Mouse (Mus musculus) forebrain, embryonic 14.5 days (tissue): Measurements from ENCODE around the gene Pole4. TPM values are rescaled to one million over a fixed set of nuclear protein-coding genes. Genes with fewer than 3 reads are reported as not detected.

ENCODE experiments used
- ATAC-seq: fragments of 200-750 bp; cut with Nextera tagmentation; 2 replicates; pipeline ENCODE4 v1.8.0; 2017; ENCODE audit warnings: mild to moderate bottlenecking, moderate library complexity
- DNase-seq: peaks from one replicate; pipeline ENCODE4 v3.0.0-alpha.2; 2015; ENCODE audit warnings: low spot score
- H3K27ac ChIP-seq: fragments of 300-500 bp; sonication (generic); 2 replicates; pipeline ENCODE4 v1.5.1; 2014; ENCODE audit warnings: low read depth, mild to moderate bottlenecking, control low read depth, low read length, moderate library complexity
- H3K27me3 ChIP-seq: fragments of 300-500 bp; sonication (generic); replicated peaks from 2 replicates; pipeline ENCODE4 v1.6.1; 2014; ENCODE audit warnings: low read length, control low read depth, mixed read lengths; ENCODE audit not compliant: control insufficient read depth, insufficient read depth
- H3K36me3 ChIP-seq: fragments of 300-500 bp; sonication (generic); 2 replicates; pipeline ENCODE4 v1.6.1; 2014; ENCODE audit warnings: low read length, control low read depth; ENCODE audit not compliant: control insufficient read depth, insufficient read depth
- H3K4me1 ChIP-seq: fragments of 300-500 bp; sonication (generic); 2 replicates; pipeline ENCODE4 v1.6.1; 2014; ENCODE audit warnings: antibody characterized with exemption, low read length, control low read depth; ENCODE audit not compliant: control insufficient read depth, insufficient read depth
- H3K4me2 ChIP-seq: fragments of 300-500 bp; sonication (generic); 2 replicates; pipeline ENCODE4 v1.6.1; 2014; ENCODE audit warnings: mild to moderate bottlenecking, control low read depth, low read length
- H3K4me3 ChIP-seq: fragments of 300-500 bp; sonication (generic); 2 replicates; pipeline ENCODE4 v1.5.1; 2014; ENCODE audit warnings: low read depth, low read length, control low read depth
- H3K9ac ChIP-seq: fragments of 300-500 bp; sonication (generic); 2 replicates; pipeline ENCODE4 v1.6.1; 2014; ENCODE audit warnings: mild to moderate bottlenecking, low read length, control low read depth, moderate library complexity
- H3K9me3 ChIP-seq: fragments of 300-500 bp; sonication (generic); replicated peaks from 2 replicates; pipeline ENCODE4 v1.6.1; 2016; ENCODE audit warnings: low read length, control low read depth, mixed read lengths; ENCODE audit not compliant: control insufficient read depth
- WGBS: fragments of 180-500 bp; shearing (Covaris S2); extraction: QIAGEN DNeasy Blood & Tissue Kit; methylation state at CpG from one replicate; pipeline ENCODE4 v1.1.7; 2014; 5-methylcytosine and 5-hydroxymethylcytosine counted together
- polyA plus RNA-seq: library from polyadenylated mRNA; unstranded; fragments of >200 nt; fragmentation: Nextera tagmentation; extraction: Ambion mirVana; gene quantifications from 2 replicates; pipeline ENCODE4 v1.2.1, GENCODE M21; 2014

The Pole4 gene
- polyA plus RNA-seq, 1 experiment from 2014 or later: 126 TPM

GRCm38 (mm10) chr6:82613201-82613600 is 92.0 kb downstream of the Pole4 start:
- Histone ChIP-seq H3K27ac (no peak overlapping the region), H3K4me1 (no peaks in the 10 kb centered on the region), H3K36me3 (no peaks in the 10 kb centered on the region), H3K4me2 (no peak overlapping the region), H3K4me3 (no peak overlapping the region), H3K27me3 (no peaks in the 10 kb centered on the region), H3K9me3 (no peaks in the 10 kb centered on the region), H3K9ac (no peak overlapping the region)
- DNase-seq (no peak), ATAC-seq (no peak)
- 24% methylated on average over 4 of the region's 4 CpGs for WGBS

GRCm38 (mm10) chr6:82611049-82611448 is 94.1 kb downstream of the Pole4 start:
- H3K4me3 ChIP-seq: no peak overlapping the region
- no peak overlapping the region for H3K27ac ChIP-seq
- no peak overlapping the region for H3K4me2 ChIP-seq
- no peaks in the 10 kb centered on the region for H3K9me3 ChIP-seq
- DNase-seq (no peak), ATAC-seq (no peak)
- H3K9ac ChIP-seq: no peak overlapping the region
- 82% methylated on average over 9 of the region's 9 CpGs for WGBS
- no peaks in the 10 kb centered on the region for H3K36me3 ChIP-seq
- no peaks in the 10 kb centered on the region for H3K4me1 ChIP-seq
- H3K27me3 ChIP-seq: no peaks in the 10 kb centered on the region

GRCm38 (mm10) chr6:82609339-82609926 is 95.7 kb downstream of the Pole4 start:
- H3K27me3 ChIP-seq: no peaks in the 10 kb centered on the region
- H3K9ac ChIP-seq: no peak overlapping the region
- no peak overlapping the region for H3K4me2 ChIP-seq
- ATAC-seq (peak; percentile 80), DNase-seq (peak; percentile 74)
- H3K9me3 ChIP-seq: no peaks in the 10 kb centered on the region
- H3K27ac ChIP-seq: no peak overlapping the region
- H3K4me1 ChIP-seq: no peaks in the 10 kb centered on the region
- H3K36me3 ChIP-seq: no peaks in the 10 kb centered on the region
- no peak overlapping the region for H3K4me3 ChIP-seq
- WGBS: 50% methylated on average over 7 of the region's 7 CpGs

GRCm38 (mm10) chr6:82608756-82609155 is 96.4 kb downstream of the Pole4 start:
- Histone ChIP-seq H3K27me3 (no peaks in the 10 kb centered on the region), H3K9ac (no peak overlapping the region), H3K4me1 (no peaks in the 10 kb centered on the region), H3K4me3 (no peak overlapping the region), H3K36me3 (no peaks in the 10 kb centered on the region), H3K9me3 (no peaks in the 10 kb centered on the region), H3K4me2 (no peak overlapping the region), H3K27ac (no peak overlapping the region)
- no peak for DNase-seq
- ATAC-seq: no peak
- WGBS: 91% methylated on average over 4 of the region's 4 CpGs

- H3K4me2 ChIP-seq: no peak overlapping the region
- no peaks in the 10 kb centered on the region for H3K4me1 ChIP-seq
- ATAC-seq (0 out of 2 replicates have a peak, but pooled peaks have one; percentile 19), DNase-seq (peak; percentile 52)
- 21% methylated on average over 8 of the region's 8 CpGs for WGBS
- no peaks in the 10 kb centered on the region for H3K9me3 ChIP-seq
- no peak overlapping the region for H3K27ac ChIP-seq
- H3K36me3 ChIP-seq: no peaks in the 10 kb centered on the region
- H3K27me3 ChIP-seq: no peaks in the 10 kb centered on the region
- no peak overlapping the region for H3K4me3 ChIP-seq
- H3K9ac ChIP-seq: no peak overlapping the region
These were observed 100.4 kb downstream of the Pole4 start for GRCm38 (mm10) chr6:82604791-82605190.

DNA sequence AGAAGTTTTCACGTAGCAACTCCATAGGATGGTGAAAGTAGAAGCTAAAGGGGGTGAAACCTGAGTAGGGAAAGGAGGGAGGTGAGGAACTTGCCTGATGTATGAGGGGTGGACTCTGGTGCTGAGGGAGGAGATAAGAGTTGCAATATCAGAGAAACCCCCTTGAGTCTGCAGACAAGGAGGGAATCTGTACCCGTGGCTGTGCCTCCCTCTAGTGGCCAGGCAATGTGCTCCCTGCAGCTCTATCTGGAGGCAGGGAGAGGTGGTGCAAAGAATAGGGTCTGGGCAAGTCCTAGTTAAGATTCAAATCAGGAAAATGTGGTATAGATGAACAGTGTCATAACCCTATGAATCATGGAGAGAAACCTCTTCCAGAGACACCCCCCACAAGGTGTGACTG is 101.5 kb downstream of the Pole4 start:
- Histone ChIP-seq H3K9me3 (no peaks in the 10 kb centered on the region), H3K4me3 (no peak overlapping the region), H3K4me2 (no peak overlapping the region), H3K36me3 (no peaks in the 10 kb centered on the region), H3K27me3 (no peaks in the 10 kb centered on the region), H3K9ac (no peak overlapping the region), H3K27ac (no peak overlapping the region), H3K4me1 (no peaks in the 10 kb centered on the region)
- DNase-seq (peak; percentile 62), ATAC-seq (peak; percentile 70)
- WGBS: 56% methylated on average over 2 of the region's 2 CpGs

- Histone ChIP-seq H3K4me1 (no peaks in the 10 kb centered on the region), H3K4me2 (no peak overlapping the region), H3K27me3 (no peaks in the 10 kb centered on the region), H3K36me3 (no peaks in the 10 kb centered on the region), H3K4me3 (no peak overlapping the region), H3K27ac (no peak overlapping the region), H3K9ac (no peak overlapping the region), H3K9me3 (no peaks in the 10 kb centered on the region)
- 82% methylated on average over 9 of the region's 9 CpGs for WGBS
- DNase-seq (no peak), ATAC-seq (no peak)
These were observed 101.9 kb downstream of the Pole4 start for GRCm38 (mm10) chr6:82603228-82603627.

GRCm38 (mm10) chr6:82595461-82596090 is 109.6 kb downstream of the Pole4 start:
- peak; percentile 56 for DNase-seq
- no peak overlapping the region for H3K27ac ChIP-seq
- 39% methylated on average over 8 of the region's 8 CpGs for WGBS

DNA sequence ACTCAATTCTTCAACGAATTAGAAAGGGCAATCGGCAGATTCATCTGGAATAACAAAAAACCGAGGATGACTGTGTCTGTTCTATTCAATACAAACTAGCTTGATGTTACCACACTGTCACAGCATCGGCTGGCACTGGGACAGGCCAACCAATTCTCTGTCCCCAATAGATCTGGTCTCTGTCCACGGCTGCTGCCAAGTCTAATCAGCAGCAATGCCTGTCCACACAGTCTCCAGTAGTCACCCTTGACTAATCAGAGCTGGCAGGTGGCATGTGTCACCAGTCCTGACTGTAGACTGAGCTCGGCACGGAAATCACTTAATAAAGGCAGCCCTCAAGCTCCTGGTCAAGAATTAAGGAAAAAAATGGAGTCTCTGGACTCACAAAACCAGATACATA is 115.8 kb downstream of the Pole4 start:
- 90% methylated on average over 7 of the region's 7 CpGs for WGBS
- H3K4me3 ChIP-seq: no peak overlapping the region
- no peaks in the 10 kb centered on the region for H3K36me3 ChIP-seq
- no peaks in the 10 kb centered on the region for H3K9me3 ChIP-seq
- H3K27me3 ChIP-seq: no peaks in the 10 kb centered on the region
- DNase-seq: no peak
- H3K27ac ChIP-seq: no peak overlapping the region
- ATAC-seq: no peak
- H3K4me2 ChIP-seq: no peak overlapping the region
- H3K4me1 ChIP-seq: no peaks in the 10 kb centered on the region
- no peak overlapping the region for H3K9ac ChIP-seq

More at GRCm38 (mm10) chr6:82595461-82596090, 109.6 kb downstream of the Pole4 start:
- Histone ChIP-seq H3K27me3 (no peaks in the 10 kb centered on the region), H3K4me1 (0 out of 2 replicates have a peak, but pooled peaks cover 2% of the 10 kb centered on the region), H3K4me3 (no peak overlapping the region), H3K4me2 (no peak overlapping the region), H3K36me3 (no peaks in the 10 kb centered on the region), H3K9me3 (peaks cover 4% of the 10 kb centered on the region; the same call in 1 of the 2 replicates), H3K9ac (no peak overlapping the region)
- no peak for ATAC-seq
